Mouse (Mus musculus): ENCODE measurements around the gene Slc25a20. TPM values are rescaled to one million over a fixed set of nuclear protein-coding genes. Genes with fewer than 3 reads are reported as not detected.

Slc25a20 gene
- total and polyA plus RNA-seq, 2 experiments from 2014 or later, result 41.1 to 49.7 TPM

GRCm38 (mm10) chr9:108680026-108680425 is 18.1 kb downstream of the Slc25a20 start:
- H3K4me1 ChIP-seq (ENCODE audit: insufficient read depth, low read length), result no peaks in the 10 kb centered on the region
- DNase-seq (ENCODE audit: low spot score) (no peak), ATAC-seq (no peak)
- H3K36me3 ChIP-seq (ENCODE audit: insufficient read depth, low read length), result peaks cover 28% of the 10 kb centered on the region
- H3K4me3 ChIP-seq (ENCODE audit: low read length), result no peak overlapping the region
- WGBS, result 96% methylated on average over 15 of the region's 15 CpGs
- no peak overlapping the region for H3K9ac ChIP-seq (replicated peaks; ENCODE audit: low read length)
- no peaks in the 10 kb centered on the region for H3K27me3 ChIP-seq (ENCODE audit: insufficient read depth, low read length)
- TF ChIP-seq CTCF (IDR thresholded peaks at IDR 0.05; ENCODE audit: low read depth), result no peak
- H3K27ac ChIP-seq, result no peak overlapping the region
- H3K9me3 ChIP-seq (ENCODE audit: low read length), result no peaks in the 10 kb centered on the region
- no peak overlapping the region for H3K4me2 ChIP-seq (ENCODE audit: low read depth, low read length)

- Histone ChIP-seq H3K36me3 (ENCODE audit: insufficient read depth, low read length) (peaks cover 15% of the 10 kb centered on the region; the same call in 1 of the 2 replicates), H3K4me2 (ENCODE audit: low read depth, low read length) (no peak overlapping the region), H3K4me1 (ENCODE audit: insufficient read depth, low read length) (peaks cover 5% of the 10 kb centered on the region), H3K27ac (no peak overlapping the region), H3K4me3 (ENCODE audit: low read length) (no peak overlapping the region), H3K9me3 (ENCODE audit: low read length) (no peaks in the 10 kb centered on the region), H3K27me3 (ENCODE audit: insufficient read depth, low read length) (no peaks in the 10 kb centered on the region), H3K9ac (replicated peaks; ENCODE audit: low read length) (no peak overlapping the region)
- DNase-seq (ENCODE audit: low spot score), result peak; percentile 34
- WGBS, result 35% methylated on average over 4 of the region's 4 CpGs
- no peak for ATAC-seq
- TF ChIP-seq CTCF (IDR thresholded peaks at IDR 0.05; ENCODE audit: low read depth), result no peak
Observed at GRCm38 (mm10) chr9:108686475-108686887, 24.6 kb downstream of the Slc25a20 start.

GRCm38 (mm10) chr9:108687181-108687580 is 25.3 kb downstream of the Slc25a20 start:
- WGBS, result 70% methylated on average over 6 of the region's 6 CpGs
- DNase-seq (ENCODE audit: low spot score), result no peak
- Histone ChIP-seq H3K27me3 (ENCODE audit: insufficient read depth, low read length) (no peaks in the 10 kb centered on the region), H3K4me3 (ENCODE audit: low read length) (no peak overlapping the region), H3K9me3 (ENCODE audit: low read length) (no peaks in the 10 kb centered on the region), H3K27ac (no peak overlapping the region), H3K36me3 (ENCODE audit: insufficient read depth, low read length) (peaks cover 11% of the 10 kb centered on the region; the same call in 1 of the 2 replicates), H3K4me1 (ENCODE audit: insufficient read depth, low read length) (peaks cover 8% of the 10 kb centered on the region), H3K9ac (replicated peaks; ENCODE audit: low read length) (no peak overlapping the region), H3K4me2 (ENCODE audit: low read depth, low read length) (no peak overlapping the region)
- no peak for ATAC-seq
- TF ChIP-seq CTCF (IDR thresholded peaks at IDR 0.05; ENCODE audit: low read depth), result no peak

- ATAC-seq (no peak), DNase-seq (ENCODE audit: low spot score) (no peak)
- Histone ChIP-seq H3K4me3 (ENCODE audit: low read length) (no peak overlapping the region), H3K27me3 (ENCODE audit: insufficient read depth, low read length) (no peaks in the 10 kb centered on the region), H3K4me1 (ENCODE audit: insufficient read depth, low read length) (peaks cover 8% of the 10 kb centered on the region), H3K36me3 (ENCODE audit: insufficient read depth, low read length) (0 out of 2 replicates have a peak, but pooled peaks cover 6% of the 10 kb centered on the region), H3K9me3 (ENCODE audit: low read length) (no peaks in the 10 kb centered on the region), H3K4me2 (ENCODE audit: low read depth, low read length) (no peak overlapping the region), H3K9ac (replicated peaks; ENCODE audit: low read length) (no peak overlapping the region), H3K27ac (no peak overlapping the region)
- WGBS, result 76% methylated on average over 2 of the region's 2 CpGs
- no peak for TF ChIP-seq CTCF (IDR thresholded peaks at IDR 0.05; ENCODE audit: low read depth)
Observed at GRCm38 (mm10) chr9:108687686-108688085, 25.8 kb downstream of the Slc25a20 start.

DNA sequence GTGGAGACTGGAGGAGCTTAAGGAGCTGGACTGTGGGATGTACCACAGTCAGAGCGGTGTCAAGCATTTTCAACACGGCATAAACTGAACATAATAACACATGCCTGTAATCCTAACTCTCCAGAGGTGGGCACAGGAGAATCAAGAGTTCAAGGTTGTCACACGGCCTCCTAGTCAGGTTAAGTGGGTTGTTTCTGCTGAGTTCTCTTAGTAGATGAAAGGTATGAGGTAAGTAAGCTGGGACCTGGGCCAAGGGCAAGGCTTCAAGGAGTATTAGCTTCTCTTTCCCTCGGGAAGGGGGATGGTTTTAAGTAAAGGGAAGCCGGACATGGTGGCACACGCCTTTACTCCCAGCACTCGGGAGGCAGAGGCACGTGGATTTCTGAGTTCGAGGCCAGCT is 26.6 kb downstream of the Slc25a20 start:
- Histone ChIP-seq H3K4me3 (ENCODE audit: low read length) (no peak overlapping the region), H3K9me3 (ENCODE audit: low read length) (no peaks in the 10 kb centered on the region), H3K36me3 (ENCODE audit: insufficient read depth, low read length) (0 out of 2 replicates have a peak, but pooled peaks cover 5% of the 10 kb centered on the region), H3K4me1 (ENCODE audit: insufficient read depth, low read length) (peaks cover 12% of the 10 kb centered on the region), H3K27ac (no peak overlapping the region), H3K27me3 (ENCODE audit: insufficient read depth, low read length) (no peaks in the 10 kb centered on the region), H3K9ac (replicated peaks; ENCODE audit: low read length) (no peak overlapping the region), H3K4me2 (ENCODE audit: low read depth, low read length) (no peak overlapping the region)
- no peak for DNase-seq (ENCODE audit: low spot score)
- no peak for ATAC-seq
- 77% methylated on average over 9 of the region's 9 CpGs for WGBS
- TF ChIP-seq CTCF (IDR thresholded peaks at IDR 0.05; ENCODE audit: low read depth), result no peak

DNA sequence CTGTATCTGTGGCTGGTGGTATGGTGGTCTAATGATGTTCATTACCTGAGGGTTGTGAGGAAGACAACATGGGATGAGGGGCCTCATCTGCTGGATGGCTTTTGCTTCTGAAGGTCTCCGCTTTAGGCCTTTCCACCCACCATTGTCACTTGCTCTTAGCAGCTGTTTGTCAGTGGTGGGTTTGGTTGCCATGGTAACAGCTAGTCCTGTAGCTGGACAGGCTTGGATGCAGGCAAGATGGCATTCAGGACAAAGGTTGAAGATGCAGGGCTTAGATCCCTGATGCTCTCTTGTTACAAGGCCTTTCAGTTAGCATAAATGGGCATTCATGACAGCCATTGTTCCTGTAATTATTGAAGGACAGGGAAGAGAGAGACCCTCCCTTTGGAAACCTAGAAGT is 27.2 kb downstream of the Slc25a20 start, which contains the start of gene Prkar2a:
Prkar2a (plus strand) TSS at position 209 of the 400 bp plus-strand sequence.
- 31% methylated on average over 1 of the region's 1 CpGs for WGBS
- H3K36me3 ChIP-seq (ENCODE audit: insufficient read depth, low read length), result 0 out of 2 replicates have a peak, but pooled peaks cover 5% of the 10 kb centered on the region
- TF ChIP-seq CTCF (IDR thresholded peaks at IDR 0.05; ENCODE audit: low read depth), result no peak
- ATAC-seq (no peak), DNase-seq (ENCODE audit: low spot score) (peak; percentile 76)
- H3K4me2 ChIP-seq (ENCODE audit: low read depth, low read length), result no peak within 1 kb of the TSS
- no peak within 1 kb of the TSS for H3K9ac ChIP-seq (replicated peaks; ENCODE audit: low read length)
- peaks cover 18% of the 10 kb centered on the region for H3K4me1 ChIP-seq (ENCODE audit: insufficient read depth, low read length)
- H3K27me3 ChIP-seq (ENCODE audit: insufficient read depth, low read length), result no peaks in the 10 kb centered on the region
- H3K27ac ChIP-seq, result peak within 1 kb of the TSS; percentile 38; the same call in 1 of the 2 replicates
- no peaks in the 10 kb centered on the region for H3K9me3 ChIP-seq (ENCODE audit: low read length)
- H3K4me3 ChIP-seq (ENCODE audit: low read length), result no peak within 1 kb of the TSS

DNA sequence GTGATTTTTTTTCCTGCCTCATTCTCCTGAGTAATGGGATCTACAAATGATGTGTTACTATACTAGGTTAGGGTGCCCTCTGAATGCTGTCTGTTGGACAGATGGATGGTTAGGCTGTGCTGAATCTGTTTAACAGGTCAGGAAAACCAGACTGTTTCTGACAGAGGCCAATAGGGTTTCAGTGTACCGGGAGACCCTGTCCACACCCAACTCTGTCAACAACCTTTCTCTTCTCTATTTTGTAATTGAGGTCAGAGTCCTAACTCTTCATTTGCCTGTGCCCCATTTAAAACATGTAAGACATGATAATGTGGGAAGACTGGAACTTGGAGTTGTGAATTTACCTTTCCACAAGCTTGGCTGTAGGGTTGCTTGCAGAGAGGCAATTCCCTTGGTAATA is 28.1 kb downstream of the Slc25a20 start:
- no peak overlapping the region for H3K4me2 ChIP-seq (ENCODE audit: low read depth, low read length)
- H3K27me3 ChIP-seq (ENCODE audit: insufficient read depth, low read length), result no peaks in the 10 kb centered on the region
- no peaks in the 10 kb centered on the region for H3K9me3 ChIP-seq (ENCODE audit: low read length)
- 85% methylated on average over 1 of the region's 1 CpGs for WGBS
- no peak overlapping the region for H3K4me3 ChIP-seq (ENCODE audit: low read length)
- H3K4me1 ChIP-seq (ENCODE audit: insufficient read depth, low read length), result peaks cover 20% of the 10 kb centered on the region
- 0 out of 2 replicates have a peak, but pooled peaks cover 3% of the 10 kb centered on the region for H3K36me3 ChIP-seq (ENCODE audit: insufficient read depth, low read length)
- H3K27ac ChIP-seq, result no peak overlapping the region
- DNase-seq (ENCODE audit: low spot score) (no peak), ATAC-seq (no peak)
- H3K9ac ChIP-seq (replicated peaks; ENCODE audit: low read length), result no peak overlapping the region
- TF ChIP-seq CTCF (IDR thresholded peaks at IDR 0.05; ENCODE audit: low read depth), result no peak
